In the genomic region with DNA sequence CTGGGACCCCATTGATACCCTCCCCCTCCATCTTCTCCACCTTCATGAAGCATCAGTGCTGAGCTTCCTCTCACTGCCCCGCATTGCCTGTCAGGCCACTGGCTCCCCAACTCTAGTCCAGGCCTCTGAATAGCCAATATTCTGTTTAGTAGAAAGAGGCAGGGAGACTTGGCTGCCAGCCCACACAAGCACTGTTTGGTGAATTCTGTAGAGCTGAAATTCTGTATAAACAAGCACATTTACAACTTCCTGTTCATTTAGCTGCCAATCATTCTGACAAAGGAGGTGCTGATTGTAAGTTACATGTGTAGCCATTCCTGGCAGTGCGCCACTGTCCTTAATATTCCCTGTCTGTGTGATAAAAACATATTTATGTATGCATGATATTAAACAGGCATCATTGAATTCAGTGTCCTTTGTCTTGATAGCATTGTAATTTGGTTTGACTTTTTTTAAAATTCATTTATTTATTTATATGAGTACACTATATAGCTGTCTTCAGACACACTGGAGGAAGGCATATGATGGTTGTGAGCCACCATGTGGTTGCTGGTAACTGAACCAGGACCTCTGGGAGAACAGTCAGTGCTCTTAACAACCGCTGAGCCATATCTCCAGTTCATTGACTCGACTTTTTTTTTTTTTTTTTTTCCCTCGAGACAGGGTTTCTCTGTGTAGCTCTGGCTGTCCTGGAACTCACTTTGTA, we compare ENCODE assay signal across 8 mouse cellular contexts. TPM values are rescaled to one million over a fixed set of nuclear protein-coding genes. Genes with fewer than 3 reads are reported as not detected.
DNase-seq lines count a peak whose midpoint lies in the region; ATAC-seq and TF ChIP-seq lines count a peak whose summit lies in the region.

No protein-coding gene starts in this region.

- H3K9ac ChIP-seq in heart, embryonic 16.5 days (ENCODE audit: low read length): peak overlapping the region; percentile 5
- H3K9ac ChIP-seq in midbrain, embryonic 16.5 days (ENCODE audit: low read depth, low read length): no peak overlapping the region

- no peaks in the 10 kb centered on the region for H3K9me3 ChIP-seq in heart, embryonic 16.5 days (replicated peaks; ENCODE audit: control insufficient read depth, low read length)
- H3K9me3 ChIP-seq in midbrain, embryonic 16.5 days (replicated peaks; ENCODE audit: control insufficient read depth, low read length, poor library complexity, severe bottlenecking): no peaks in the 10 kb centered on the region

- 48% methylated on average over 5 of the region's 5 CpGs for WGBS in heart, embryonic 16.5 days
- 43% methylated on average over 5 of the region's 5 CpGs for WGBS in midbrain, embryonic 16.5 days

- H3K4me3 ChIP-seq in heart, embryonic 16.5 days (ENCODE audit: low read length): no peak overlapping the region
- H3K4me3 ChIP-seq in layer of hippocampus, adult 2 months: no peak overlapping the region
- H3K4me3 ChIP-seq in midbrain, embryonic 16.5 days (ENCODE audit: low read depth, low read length): no peak overlapping the region

- 0 out of 2 replicates have a peak, but pooled peaks cover 2% of the 10 kb centered on the region for H3K36me3 ChIP-seq in heart, embryonic 16.5 days (ENCODE audit: control insufficient read depth, insufficient read depth)
- H3K36me3 ChIP-seq in midbrain, embryonic 16.5 days (ENCODE audit: control insufficient read depth, insufficient read depth, low read length): no peaks in the 10 kb centered on the region

- H3K27ac ChIP-seq in heart, embryonic 16.5 days (ENCODE audit: low read length): peak overlapping the region; percentile 84
- H3K27ac ChIP-seq in layer of hippocampus, adult 2 months: peak overlapping the region; percentile 41; the same call in 1 of the 2 replicates
- peak overlapping the region; percentile 26; the same call in 1 of the 2 replicates for H3K27ac ChIP-seq in midbrain, embryonic 16.5 days (ENCODE audit: low read length)

- TF ChIP-seq CTCF in layer of hippocampus, adult 2 months (conservative IDR thresholded peaks at IDR 0.05): no peak

- H3K27me3 ChIP-seq in heart, embryonic 16.5 days (ENCODE audit: control insufficient read depth, insufficient read depth, low read length): no peaks in the 10 kb centered on the region
- H3K27me3 ChIP-seq in midbrain, embryonic 16.5 days (ENCODE audit: control insufficient read depth, insufficient read depth, low read depth, low read length): no peaks in the 10 kb centered on the region; the same call in 1 of the 2 replicates

- no peak for DNase-seq in frontal cortex, postnatal 25 days (ENCODE audit: low spot score in 2 of 2)
- DNase-seq in NIH3T3 (ENCODE audit: low read depth): peak; percentile 63
- peak in 1 of 2 experiments; percentile 52 for DNase-seq in layer of hippocampus, adult 2 months (ENCODE audit: low spot score in 2 of 2)
- DNase-seq in spleen, adult 18-20 months: no peak
- DNase-seq in adrenal gland, postnatal 36 days: no peak

- peaks cover 63% of the 10 kb centered on the region for H3K4me1 ChIP-seq in heart, embryonic 16.5 days (ENCODE audit: control insufficient read depth, insufficient read depth, low read length)
- peaks cover 10% of the 10 kb centered on the region; the same call in 1 of the 2 replicates for H3K4me1 ChIP-seq in midbrain, embryonic 16.5 days (ENCODE audit: control insufficient read depth, insufficient read depth, low read length)

- H3K4me2 ChIP-seq in heart, embryonic 16.5 days (ENCODE audit: low read depth, low read length): no peak overlapping the region
- no peak overlapping the region for H3K4me2 ChIP-seq in midbrain, embryonic 16.5 days (ENCODE audit: low read length)

- 0 out of 2 replicates have a peak, but pooled peaks have one; percentile 34 for ATAC-seq in frontal cortex, adult (ENCODE audit: low TSS enrichment)
- no peak for ATAC-seq in heart, embryonic 16.5 days (replicated peaks; ENCODE audit: extremely low read depth, insufficient read depth, low FRiP score)
- peak; percentile 43; the same call in 1 of the 2 replicates for ATAC-seq in midbrain, embryonic 16.5 days

RNA-seq across cellular contexts. Expression of a gene that starts 32.0 kb away (rescaled TPM):
- 29.4 and 30.7 TPM in 2 replicates for polyA plus RNA-seq in heart, embryonic 16.5 days (2015; fragmentation: Nextera tagmentation; extraction: Ambion mirVana)
- total RNA-seq in layer of hippocampus, adult 2 months (2021): 10 to 100 TPM; 17.1 to 17.2 TPM
- 23.5 and 24.1 TPM in 2 replicates for polyA plus RNA-seq in midbrain, embryonic 16.5 days (2015; fragmentation: Nextera tagmentation; extraction: Ambion mirVana)
- total RNA-seq in adrenal gland, postnatal 36 days (2021): 10 to 100 TPM; 42.3 to 50.8 TPM

Comparison
In these comparisons a context has a peak if more than half of its experiments do, and no peak if none do; other contexts are left out.
1. H3K27ac ChIP-seq: peak in every context shown above with its lines; median percentile 84 in heart, embryonic 16.5 days; 41 in layer of hippocampus, adult 2 months; 26 in midbrain, embryonic 16.5 days.